Mouse (Mus musculus) CH12.LX (cell line): ENCODE measurements around the gene Uap1l1. TPM values are rescaled to one million over a fixed set of nuclear protein-coding genes. Genes with fewer than 3 reads are reported as not detected.

Source experiments
- DNase-seq: peaks from one replicate; pipeline ENCODE4 v3.0.0-alpha.2; 2013; ENCODE audit errors: extremely low read depth
- H3K27ac ChIP-seq: 2 replicates; pipeline ENCODE4 v1.5.1; 2012; ENCODE audit warnings: low read depth, mild to moderate bottlenecking, control low read depth, moderate library complexity; ENCODE audit not compliant: insufficient read depth
- H3K27me3 ChIP-seq: replicated peaks from 2 replicates; pipeline ENCODE3; 2012; ENCODE audit warnings: inconsistent platforms
- H3K36me3 ChIP-seq, 2 experiments: replicated peaks in 1 of 2; 2 replicates each; pipeline versions ENCODE3 to v1.6.1; 2012; ENCODE audit warnings: inconsistent platforms in 1 of 2, low read length in 1 of 2, mild to moderate bottlenecking in 1 of 2, mixed read lengths in 1 of 2, moderate library complexity in 1 of 2; ENCODE audit not compliant: control insufficient read depth in 1 of 2, insufficient read depth in 1 of 2
- H3K4me1 ChIP-seq, 2 experiments: 2 replicates each; pipeline ENCODE4 v1.6.1; 2012; ENCODE audit warnings: inconsistent platforms in 1 of 2, moderate library complexity in 1 of 2; ENCODE audit not compliant: insufficient read depth in 2 of 2, control insufficient read depth in 1 of 2
- H3K4me2 ChIP-seq: 2 replicates; pipeline ENCODE4 v1.6.1; 2012; ENCODE audit warnings: low read depth, mild to moderate bottlenecking, control low read depth; ENCODE audit not compliant: poor library complexity, insufficient read depth, severe bottlenecking
- H3K4me3 ChIP-seq, 3 experiments: fragments of 150-350 bp in 1 of 3; sonication (generic) in 1 of 3; replicated peaks in 1 of 3; 2 replicates each; pipeline versions ENCODE3 to v1.5.1; 2011 to 2012; ENCODE audit warnings: low read depth in 2 of 3, low read length in 2 of 3, mild to moderate bottlenecking in 2 of 3, moderate library complexity in 2 of 3, control low read depth in 1 of 3, improper control_type of control experiment in 1 of 3, inconsistent platforms in 1 of 3, mixed read lengths in 1 of 3; ENCODE audit not compliant: poor library complexity in 1 of 3
- H3K79me2 ChIP-seq: replicated peaks from 2 replicates; pipeline ENCODE4 v1.6.1; 2012; ENCODE audit warnings: mild to moderate bottlenecking, moderate library complexity; ENCODE audit not compliant: control insufficient read depth, poor library complexity, insufficient read depth, severe bottlenecking; ENCODE audit errors: extremely low read depth
- H3K9ac ChIP-seq: 2 replicates; pipeline ENCODE4 v1.6.1; 2012; ENCODE audit warnings: low read depth, mild to moderate bottlenecking, control low read depth, moderate library complexity; ENCODE audit not compliant: insufficient read depth
- H3K9me3 ChIP-seq: replicated peaks from 2 replicates; pipeline ENCODE3; 2012; ENCODE audit warnings: low read length, inconsistent platforms, mixed read lengths
- BHLHE40 ChIP-seq: IDR thresholded peaks from 2 replicates; pipeline ENCODE4 v1.6.1; 2011; ENCODE audit warnings: mild to moderate bottlenecking, low read depth, low read length, improper control_type of control experiment
- CHD1 ChIP-seq: IDR thresholded peaks from 2 replicates; pipeline ENCODE4 v1.6.1; 2012; ENCODE audit warnings: low read depth, low read length, improper control_type of control experiment, inconsistent platforms
- CHD2 ChIP-seq: IDR thresholded peaks from 2 replicates; pipeline ENCODE4 v1.6.1; 2011; ENCODE audit warnings: low read length, improper control_type of control experiment
- EP300 ChIP-seq: IDR thresholded peaks from 2 replicates; pipeline ENCODE4 v1.6.1; 2011; ENCODE audit warnings: low read length, improper control_type of control experiment
- GABPA ChIP-seq: IDR thresholded peaks from 2 replicates; pipeline ENCODE4 v1.6.1; 2012; ENCODE audit warnings: low read depth, low read length, improper control_type of control experiment, inconsistent platforms; ENCODE audit not compliant: insufficient replicate concordance
- HCFC1 ChIP-seq: IDR thresholded peaks from 2 replicates; pipeline ENCODE4 v1.6.1; 2012; ENCODE audit warnings: low read depth, mild to moderate bottlenecking, inconsistent platforms, low read length, improper control_type of control experiment
- JUN ChIP-seq: IDR thresholded peaks from 2 replicates; pipeline ENCODE4 v1.6.1; 2011; ENCODE audit warnings: low read depth, mild to moderate bottlenecking, low read length, improper control_type of control experiment, moderate library complexity; ENCODE audit not compliant: insufficient read depth
- KAT2A ChIP-seq: IDR thresholded peaks from 2 replicates; pipeline ENCODE4 v1.6.1; 2012; ENCODE audit warnings: low read length, improper control_type of control experiment, inconsistent platforms; ENCODE audit not compliant: insufficient replicate concordance
- MAFK ChIP-seq: IDR thresholded peaks from 2 replicates; pipeline ENCODE4 v1.6.1; 2011; ENCODE audit warnings: low read length, improper control_type of control experiment; ENCODE audit not compliant: insufficient replicate concordance
- MEF2A ChIP-seq: IDR thresholded peaks from 2 replicates; pipeline ENCODE4 v1.6.1; 2014; ENCODE audit warnings: low read depth, mild to moderate bottlenecking, inconsistent platforms, low read length, improper control_type of control experiment, borderline replicate concordance
- MXI1 ChIP-seq: IDR thresholded peaks from 2 replicates; pipeline ENCODE4 v1.6.1; 2011; ENCODE audit warnings: mild to moderate bottlenecking, low read depth, low read length, improper control_type of control experiment
- NELFE ChIP-seq: IDR thresholded peaks from 2 replicates; pipeline ENCODE4 v1.6.1; 2011; ENCODE audit warnings: low read depth, low read length, improper control_type of control experiment
- NRF1 ChIP-seq: IDR thresholded peaks from 2 replicates; pipeline ENCODE4 v1.6.1; 2014; ENCODE audit warnings: low read depth, mild to moderate bottlenecking, inconsistent platforms, low read length, improper control_type of control experiment, moderate library complexity
- PAX5 ChIP-seq: IDR thresholded peaks from 2 replicates; pipeline ENCODE4 v1.6.1; 2012; ENCODE audit warnings: low read length, inconsistent platforms, mixed read lengths
- POLR2A ChIP-seq: IDR thresholded peaks from 2 replicates; pipeline ENCODE4 v1.6.1; 2011; ENCODE audit warnings: low read depth, mild to moderate bottlenecking, improper control_type of control experiment, low read length
- POLR2AphosphoS2 ChIP-seq: IDR thresholded peaks from 2 replicates; pipeline ENCODE4 v1.6.1; 2011; ENCODE audit warnings: low read depth, low read length, improper control_type of control experiment
- RAD21 ChIP-seq: IDR thresholded peaks from 2 replicates; pipeline ENCODE4 v1.6.1; 2011; ENCODE audit warnings: low read depth, mild to moderate bottlenecking, low read length, improper control_type of control experiment, moderate library complexity
- SIN3A ChIP-seq: IDR thresholded peaks from 2 replicates; pipeline ENCODE4 v1.6.1; 2012; ENCODE audit warnings: low read length, improper control_type of control experiment, inconsistent platforms
- SMC3 ChIP-seq: IDR thresholded peaks from 2 replicates; pipeline ENCODE4 v1.6.1; 2011; ENCODE audit warnings: low read depth, low read length, improper control_type of control experiment
- UBTF ChIP-seq: IDR thresholded peaks from 2 replicates; pipeline ENCODE4 v1.6.1; 2012; ENCODE audit warnings: low read depth, mild to moderate bottlenecking, inconsistent platforms, low read length, improper control_type of control experiment, moderate library complexity
- USF1 ChIP-seq: IDR thresholded peaks from 2 replicates; pipeline ENCODE4 v1.6.1; 2014; ENCODE audit warnings: low read depth, mild to moderate bottlenecking, inconsistent platforms, low read length, improper control_type of control experiment
- ZKSCAN1 ChIP-seq: IDR thresholded peaks from 2 replicates; pipeline ENCODE4 v1.6.1; 2012; ENCODE audit warnings: low read depth, inconsistent platforms, low read length, improper control_type of control experiment, borderline replicate concordance
- ZMIZ1 ChIP-seq: IDR thresholded peaks from 2 replicates; pipeline ENCODE4 v1.6.1; 2012; ENCODE audit warnings: low read depth, mild to moderate bottlenecking, inconsistent platforms, low read length, improper control_type of control experiment
- ZNF384 ChIP-seq: IDR thresholded peaks from 2 replicates; pipeline ENCODE4 v1.6.1; 2012; ENCODE audit warnings: low read depth, low read length, improper control_type of control experiment, inconsistent platforms
- dilution Hi-C: fragments of 300-500 bp; cut with MboI; formaldehyde crosslinking; loops from 2 replicates; pipeline ENCODE4 v1.14.3; 2020; ENCODE audit warnings: low sequenced_read_pairs; ENCODE audit not compliant: extremely low pct_unique_long_range_greater_than_20kb, extremely low pct_ligation_motif_present
- in situ Hi-C: fragments of 300-500 bp; cut with MboI; formaldehyde crosslinking; loops from 3 replicates; pipeline ENCODE4 v1.14.3; 2019; ENCODE audit warnings: low sequenced_read_pairs, low pct_ligation_motif_present, low pct_unique_long_range_greater_than_20kb, mixed read lengths
- polyA plus RNA-seq: library from polyadenylated mRNA; unstranded; fragments of >175 nt; gene quantifications from 2 replicates; pipeline ENCODE4 v1.2.1, GENCODE M21; 2012; ENCODE audit warnings: low read depth; ENCODE audit not compliant: insufficient read length
- total RNA-seq, 2 experiments: library from RNA; depleted of rRNA; stranded (reverse); fragments of 300-350 nt in 1 of 2; fragments of >200 nt in 1 of 2; gene quantifications; 2 replicates each; pipeline ENCODE4 v1.2.3; 2012 to 2014

The Uap1l1 gene
- total and polyA plus RNA-seq, 3 experiments, result 4.3 to 30.8 (median 14.5) TPM

DNA sequence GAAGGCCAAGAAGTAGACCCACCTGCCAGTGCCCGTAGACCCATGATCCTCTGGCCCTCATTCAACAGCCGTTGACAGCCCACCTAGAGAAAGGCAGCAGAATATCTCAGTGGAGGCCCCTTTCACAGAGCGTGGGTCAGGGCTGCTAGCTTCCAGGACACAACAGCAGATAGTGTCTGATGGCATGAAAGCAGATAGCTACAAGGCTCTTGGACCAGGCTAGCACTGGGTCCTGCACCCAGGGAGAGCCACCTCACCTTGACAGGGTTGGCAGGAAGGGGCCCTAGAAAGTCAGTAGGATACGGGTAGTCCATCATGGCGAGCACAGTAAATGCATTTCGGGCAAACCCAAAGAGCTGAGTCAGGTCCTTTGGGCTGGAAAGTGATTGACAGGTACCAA, 11.3 kb downstream of the Uap1l1 start:
- H3K27me3 ChIP-seq, result no peaks in the 10 kb centered on the region
- dilution Hi-C loops, result no loop called here
- H3K4me3 ChIP-seq, result no peak overlapping the region
- no peak overlapping the region for H3K9ac ChIP-seq
- no peak overlapping the region for H3K27ac ChIP-seq
- peaks cover 50 to 63% of the 10 kb centered on the region in 2 experiments for H3K36me3 ChIP-seq
- H3K9me3 ChIP-seq, result no peaks in the 10 kb centered on the region
- in situ Hi-C loops, result no loop called here
- no peak for DNase-seq
- H3K4me1 ChIP-seq, result peaks cover 9 to 30% of the 10 kb centered on the region in 2 experiments
- no peak overlapping the region for H3K4me2 ChIP-seq
- TF ChIP-seq BHLHE40 (no peak), NRF1 (no peak), MXI1 (no peak), KAT2A (no peak), JUN (no peak), MAFK (no peak), UBTF (no peak), EP300 (no peak), CHD2 (no peak), MEF2A (no peak), SIN3A (no peak), POLR2A (no peak), CHD1 (no peak), USF1 (no peak)
- H3K79me2 ChIP-seq, result no peaks in the 10 kb centered on the region

GRCm38 (mm10) chr2:25350701-25351100, 14.8 kb downstream of the Uap1l1 start:
- Histone ChIP-seq H3K4me3 (no peak overlapping the region), H3K4me1 (peaks cover 5 to 18% of the 10 kb centered on the region in 2 experiments), H3K4me2 (no peak overlapping the region), H3K27me3 (no peaks in the 10 kb centered on the region), H3K36me3 (peaks cover 81 to 94% of the 10 kb centered on the region in 2 experiments), H3K9ac (no peak overlapping the region), H3K79me2 (no peaks in the 10 kb centered on the region; the same call in 1 of the 2 replicates), H3K27ac (no peak overlapping the region), H3K9me3 (no peaks in the 10 kb centered on the region)
- no peak for TF ChIP-seq NELFE
- TF ChIP-seq MXI1, result no peak
- TF ChIP-seq ZMIZ1, result no peak
- TF ChIP-seq GABPA, result no peak
- no peak for TF ChIP-seq SIN3A
- no peak for TF ChIP-seq RAD21
- no peak for TF ChIP-seq ZNF384
- no peak for TF ChIP-seq PAX5
- no peak for TF ChIP-seq SMC3
- TF ChIP-seq USF1, result no peak
- TF ChIP-seq UBTF, result no peak
- TF ChIP-seq HCFC1, result no peak
- TF ChIP-seq CHD2, result no peak
- no peak for TF ChIP-seq POLR2AphosphoS2
- TF ChIP-seq ZKSCAN1, result no peak
- in situ Hi-C loops (no loop called here), dilution Hi-C loops (no loop called here)
- no peak for DNase-seq
